Mouse (Mus musculus): ENCODE data around the gene Exoc3l4. TPM values are rescaled to one million over a fixed set of nuclear protein-coding genes. Genes with fewer than 3 reads are reported as not detected.

Exoc3l4 gene
- total RNA-seq, 2 experiments from 2014 or later = 0.85 to 1.3 TPM

- no peak for DNase-seq (ENCODE audit: low spot score in 2 of 2)
- intact Hi-C loops (cut with DNase I) = no loop called here
Observed at GRCm38 (mm10) chr12:111404880-111405279, 11.9 kb upstream of the Exoc3l4 start.

- DNase-seq (ENCODE audit: low spot score in 2 of 2) = no peak
- intact Hi-C loops (cut with DNase I) = no loop called here
Observed at GRCm38 (mm10) chr12:111406622-111407021, 10.2 kb upstream of the Exoc3l4 start, which contains the start of gene Lbhd2. Gene Lbhd2 (plus strand): TSS chr12:111406809.

GRCm38 (mm10) chr12:111409583-111409982 is 7.2 kb upstream of the Exoc3l4 start:
- DNase-seq (ENCODE audit: low spot score in 2 of 2) = no peak
- intact Hi-C loops (cut with DNase I) = no loop called here

GRCm38 (mm10) chr12:111411631-111412355 is 5.0 kb upstream of the Exoc3l4 start:
- no peak for DNase-seq (ENCODE audit: low spot score in 2 of 2)
- intact Hi-C loops (cut with DNase I) = no loop called here

DNA sequence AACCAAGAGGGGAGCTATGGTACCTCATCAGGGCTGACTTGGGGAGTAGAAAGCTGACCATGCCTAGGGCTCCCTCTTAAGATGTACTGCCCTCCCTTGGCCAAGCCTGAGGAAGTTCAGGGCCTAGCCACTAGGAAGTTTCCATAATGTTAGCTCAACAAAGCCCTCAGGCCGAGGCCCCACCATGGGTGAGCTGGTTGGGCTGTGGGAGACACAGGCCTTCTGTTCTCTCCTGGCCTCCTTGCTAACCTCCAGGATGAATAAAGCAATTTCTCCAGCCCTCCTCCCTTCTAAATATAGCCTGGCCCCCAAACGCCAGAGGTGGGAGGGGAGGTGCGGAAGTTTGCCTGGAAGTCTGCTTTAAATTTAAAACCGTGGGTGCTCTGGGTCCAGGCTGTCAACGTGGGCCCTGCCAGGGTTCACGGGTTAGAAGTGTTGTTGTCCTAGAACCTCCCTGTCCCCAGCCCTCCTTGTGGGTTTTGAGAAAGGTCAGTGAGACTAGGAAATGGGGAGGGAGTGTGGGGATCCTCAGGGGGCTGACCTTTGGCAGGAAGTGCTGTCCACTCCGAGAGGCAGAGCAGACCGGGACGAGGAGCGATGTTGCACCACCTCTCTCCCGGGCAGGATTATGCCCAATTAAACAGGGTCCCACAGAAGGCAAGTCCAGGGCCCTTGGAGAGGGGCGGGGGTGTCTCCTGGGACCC is 4.1 kb upstream of the Exoc3l4 start:
- intact Hi-C loops (cut with DNase I) = no loop called here
- DNase-seq (ENCODE audit: low spot score in 2 of 2) = no peak

DNA sequence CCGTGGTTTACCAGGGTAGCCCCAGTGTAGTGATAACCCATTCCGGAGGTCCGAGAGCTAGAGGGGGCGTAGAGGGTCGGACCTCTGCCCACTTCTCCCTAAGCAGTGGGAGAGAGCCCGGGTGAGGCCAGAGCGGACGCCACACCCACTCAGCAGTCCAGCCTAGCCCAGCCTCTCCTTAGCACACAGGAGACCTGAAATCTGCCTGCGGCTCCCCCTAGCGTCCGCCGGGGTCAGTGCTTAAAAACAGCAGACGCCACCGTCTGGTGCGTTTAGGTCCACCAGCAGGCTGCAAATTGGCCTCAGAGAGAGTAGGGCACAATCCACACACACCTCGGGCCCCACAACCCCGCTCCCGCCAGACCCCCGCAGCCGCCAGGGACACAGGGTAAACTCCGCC is 3.5 kb upstream of the Exoc3l4 start:
- intact Hi-C loops (cut with DNase I) = no loop called here
- DNase-seq (ENCODE audit: low spot score in 2 of 2) = peak; percentile 84 to 91

- DNase-seq (ENCODE audit: low spot score in 2 of 2) = no peak
- intact Hi-C loops (cut with DNase I) = loop anchor here (10.0 kb wide), 1 partner anchor 225 kb away; no protein-coding TSS in a partner anchor
Observed at GRCm38 (mm10) chr12:111419918-111420317, 3.1 kb downstream of the Exoc3l4 start.

DNA sequence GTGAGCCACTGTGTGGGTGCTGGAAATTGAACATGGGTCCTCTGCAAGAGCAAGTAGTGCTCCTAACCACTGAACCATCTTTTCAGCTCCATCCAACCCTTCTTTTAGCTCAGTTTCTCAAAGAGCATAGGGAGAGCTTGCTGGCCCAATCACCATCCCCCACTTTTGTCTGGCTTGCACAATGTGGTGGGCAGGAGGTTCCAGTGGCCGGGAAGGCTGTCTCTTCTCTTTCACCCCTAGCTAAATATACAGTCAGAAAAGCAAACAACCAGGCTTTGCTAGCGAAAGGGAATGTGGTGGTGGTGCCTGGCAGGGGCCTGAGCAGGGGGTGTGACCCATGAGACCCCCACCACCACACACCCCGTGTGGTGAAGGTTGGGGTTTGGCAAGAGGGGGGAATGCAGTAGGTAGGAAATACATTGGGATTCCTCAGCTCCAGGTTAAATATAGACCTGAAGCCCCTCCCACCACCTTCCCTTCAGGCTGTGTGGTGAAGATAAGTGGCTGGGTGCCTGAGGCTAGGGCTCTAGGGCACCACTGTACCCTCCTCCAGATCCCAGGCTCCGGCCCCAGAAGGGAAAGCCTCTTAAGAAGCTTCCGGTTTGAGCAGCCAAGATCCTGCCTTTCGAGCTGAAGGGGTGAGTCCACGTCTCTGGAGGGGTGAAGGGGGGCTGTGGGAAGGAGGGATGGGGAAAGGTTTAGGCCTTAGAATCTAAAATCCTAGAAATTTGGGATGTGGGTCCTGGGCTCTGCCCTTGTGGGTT is 4.3 kb downstream of the Exoc3l4 start:
- intact Hi-C loops (cut with DNase I) = loop anchor here (10.0 kb wide), 1 partner anchor 224 kb away; no protein-coding TSS in a partner anchor
- DNase-seq (ENCODE audit: low spot score in 2 of 2) = no peak

DNA sequence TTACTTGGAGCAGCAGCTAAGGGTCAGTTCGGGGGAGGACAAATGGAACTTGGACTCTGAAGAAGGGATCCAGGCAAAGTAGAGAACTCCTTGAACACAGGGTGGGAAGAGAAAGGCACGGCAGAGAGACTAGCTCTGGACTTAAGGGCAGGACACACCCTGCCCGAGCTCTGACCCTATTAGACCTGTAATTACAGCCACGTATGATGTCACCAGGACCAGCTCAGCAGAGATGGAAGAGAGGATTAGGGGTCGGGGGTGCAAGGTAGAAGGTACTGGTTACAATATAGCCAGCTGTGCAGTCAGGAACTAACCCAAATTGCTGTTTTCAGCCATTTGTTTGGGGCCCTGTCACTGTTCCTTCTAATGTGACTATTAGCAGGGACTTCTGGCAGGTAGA is 6.0 kb downstream of the Exoc3l4 start:
- intact Hi-C loops (cut with DNase I) = loop anchor here (10.0 kb wide), 1 partner anchor 222 kb away; no protein-coding TSS in a partner anchor
- DNase-seq (ENCODE audit: low spot score in 2 of 2) = no peak

DNA sequence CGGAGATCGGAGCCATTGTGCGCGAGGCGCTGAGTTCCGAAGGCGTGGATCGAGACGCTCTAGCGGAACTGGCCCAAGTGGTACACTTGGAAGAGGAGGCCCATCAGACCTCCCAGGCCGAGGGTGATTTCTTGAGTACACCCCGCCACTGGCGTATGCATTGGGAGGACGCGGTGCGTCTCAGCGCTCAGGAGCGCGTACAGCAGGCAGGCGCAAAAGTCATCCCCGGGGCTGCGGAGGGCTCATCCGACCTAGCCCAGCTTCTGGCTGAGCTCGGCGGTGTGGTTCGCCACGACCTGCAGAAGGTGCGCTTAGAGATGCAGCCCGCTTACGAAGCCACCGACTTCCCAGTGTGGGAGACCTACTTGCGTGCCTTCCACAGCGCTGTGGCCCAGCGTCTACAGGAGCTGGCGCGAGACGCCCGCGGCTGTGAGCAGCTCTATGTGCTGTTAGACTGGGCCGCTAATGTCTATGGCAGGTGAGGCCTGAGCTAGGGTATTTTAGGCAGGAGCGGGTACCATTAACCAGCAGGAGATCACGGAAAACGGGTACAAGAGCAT is 6.8 kb downstream of the Exoc3l4 start:
- no peak for DNase-seq (ENCODE audit: low spot score in 2 of 2)
- intact Hi-C loops (cut with DNase I) = loop anchor here (2.0 to 10.0 kb wide), 2 partner anchors 45 to 221 kb away; no protein-coding TSS in a partner anchor

DNA sequence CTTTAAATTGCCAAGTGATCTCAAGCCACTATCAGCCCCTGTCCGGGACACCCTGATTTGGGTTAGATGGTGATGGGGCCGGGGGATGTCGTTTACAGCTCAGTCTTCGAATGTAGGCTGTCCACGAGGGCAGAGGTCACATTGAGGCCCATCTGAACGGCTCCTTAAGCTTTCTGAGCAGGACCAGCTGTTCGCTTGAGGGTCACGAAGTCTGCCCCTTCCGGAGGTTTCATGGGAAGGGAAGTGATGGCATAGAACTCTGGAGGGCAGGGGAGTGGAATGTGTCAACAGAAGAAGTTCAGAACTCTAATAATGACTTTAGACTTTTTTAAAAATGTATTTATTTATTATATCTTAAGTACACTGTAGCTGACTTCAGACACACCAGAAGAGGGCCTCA is 7.7 kb downstream of the Exoc3l4 start:
- intact Hi-C loops (cut with DNase I) = loop anchor here (2.0 to 10.0 kb wide), 2 partner anchors 44 to 220 kb away; no protein-coding TSS in a partner anchor
- no peak for DNase-seq (ENCODE audit: low spot score in 2 of 2)

GRCm38 (mm10) chr12:111425258-111425657 is 8.4 kb downstream of the Exoc3l4 start:
- intact Hi-C loops (cut with DNase I) = loop anchor here (1.0 to 10.0 kb wide), 3 partner anchors 44 to 220 kb away; no protein-coding TSS in a partner anchor

GRCm38 (mm10) chr12:111425789-111426460 is 9.1 kb downstream of the Exoc3l4 start:
- DNase-seq (ENCODE audit: low spot score in 2 of 2) = peak; percentile 90 to 93
- intact Hi-C loops (cut with DNase I) = loop anchor here (1.0 to 10.0 kb wide), 4 partner anchors 33 to 219 kb away; no protein-coding TSS in a partner anchor

More at GRCm38 (mm10) chr12:111425258-111425657, 8.4 kb downstream of the Exoc3l4 start:
- DNase-seq (ENCODE audit: low spot score in 2 of 2) = peak; percentile 79 to 83

- intact Hi-C loops (cut with DNase I) = loop anchor here (10.0 kb wide), 1 partner anchor 217 kb away; no protein-coding TSS in a partner anchor
- DNase-seq (ENCODE audit: low spot score in 2 of 2) = no peak
Observed at GRCm38 (mm10) chr12:111427438-111428113, 10.8 kb downstream of the Exoc3l4 start.

- no peak for DNase-seq (ENCODE audit: low spot score in 2 of 2)
- intact Hi-C loops (cut with DNase I) = loop anchor here (10.0 kb wide), 1 partner anchor 216 kb away; no protein-coding TSS in a partner anchor
Observed at GRCm38 (mm10) chr12:111428364-111428763, 11.5 kb downstream of the Exoc3l4 start.

DNA sequence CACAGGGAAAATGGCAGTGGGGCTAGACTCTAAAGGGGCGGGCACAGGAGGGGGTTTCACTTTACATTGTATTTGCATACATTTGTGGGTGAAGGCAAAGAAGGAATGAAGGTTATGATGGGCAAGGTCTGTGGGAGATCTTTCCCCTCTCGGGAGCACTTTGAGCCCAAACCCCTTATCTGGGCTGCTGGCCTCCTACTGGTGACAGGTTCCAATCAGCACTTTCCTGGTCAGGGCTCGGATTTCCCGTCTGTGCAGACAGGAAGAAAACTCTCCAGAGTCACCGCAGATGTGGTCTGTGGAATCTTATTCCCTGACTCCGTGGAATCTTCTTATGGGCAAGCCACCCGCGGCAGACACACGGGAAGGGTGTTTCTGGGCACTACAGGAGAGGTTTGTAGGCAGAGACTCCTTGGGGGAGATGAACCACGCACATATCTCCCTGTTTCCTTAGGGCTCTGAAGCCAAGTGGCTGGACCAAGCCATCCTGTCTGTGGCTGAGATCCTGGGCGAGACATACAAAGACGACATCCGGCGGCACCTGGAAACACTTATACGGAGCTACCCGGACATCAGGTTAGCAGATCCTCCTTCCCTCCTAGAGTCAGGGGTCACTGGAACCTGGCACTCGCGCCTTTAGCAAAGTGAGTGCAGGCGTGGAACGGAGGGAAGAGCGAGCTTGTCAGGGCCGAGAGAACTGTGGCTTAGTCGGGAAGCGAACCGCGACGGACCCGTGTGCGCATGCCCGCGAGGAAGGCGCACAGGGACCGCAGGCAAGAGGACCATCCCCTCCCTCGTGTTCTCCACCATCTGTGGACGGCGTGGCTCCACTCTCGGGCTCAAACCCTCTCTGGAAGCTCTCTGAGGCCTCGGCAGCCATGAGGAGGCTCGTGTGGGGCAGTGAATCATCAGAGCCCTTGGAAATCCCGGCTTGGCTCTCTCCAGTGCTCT is 12.4 kb downstream of the Exoc3l4 start:
- intact Hi-C loops (cut with DNase I) = loop anchor here (10.0 kb wide), 1 partner anchor 216 kb away; no protein-coding TSS in a partner anchor
- peak in 1 of 2 experiments; percentile 38 for DNase-seq (ENCODE audit: low spot score in 2 of 2)
